Mouse (Mus musculus) neutrophil, adult 83 days (primary cell): ENCODE data around the gene Il24. TPM values are rescaled to one million over a fixed set of nuclear protein-coding genes. Genes with fewer than 3 reads are reported as not detected.

ENCODE experiments used
- total RNA-seq, 2 experiments: library from RNA; stranded (reverse); gene quantifications; one replicate each; pipeline ENCODE4 v1.2.4; 2023

Il24 gene
- not detected for total RNA-seq

GRCm38 (mm10) chr1:130887354-130887753, at the start of gene Il24:
Gene Il24 (minus strand): TSS chr1:130887454.

GRCm38 (mm10) chr1:130911401-130912010, 24.3 kb upstream of the Il24 start, which contains the start of gene Il20:
Gene Il20 (minus strand): TSS chr1:130911451.

GRCm38 (mm10) chr1:130865541-130866221, 21.6 kb downstream of the Il24 start, which contains the start of gene Fcmr:
Gene Fcmr (plus strand): TSS chr1:130865669.

Other genes starting within 250 kb of the Il24 start
- gene C4bp, start 225.8 kb downstream of the Il24 start, total RNA-seq: not detected
- gene Gm29427, start 171.7 kb downstream of the Il24 start, total RNA-seq: not detected
- 1 to 10 TPM; 9.0 to 9.1 TPM for gene Yod1, start 170.1 kb downstream of the Il24 start, total RNA-seq
- gene Pfkfb2, start 158.2 kb downstream of the Il24 start, total RNA-seq: 10 to 100 TPM; 18.6 to 20.9 TPM
- under 1 TPM; 0.40 to 0.90 TPM for gene AA986860, start 155.5 kb downstream of the Il24 start, total RNA-seq
- not detected for gene Fcamr, start 86.6 kb downstream of the Il24 start, total RNA-seq
- gene Pigr, start 60.8 kb downstream of the Il24 start, total RNA-seq: not detected
- gene Fcmr, start 21.8 kb downstream of the Il24 start, total RNA-seq: 1 to 10 TPM; 1.1 to 1.7 TPM
- not detected for gene Il20, start 24.0 kb upstream of the Il24 start, total RNA-seq
- gene Il19, start 52.7 kb upstream of the Il24 start, total RNA-seq: not detected
- gene Il10, start 132.4 kb upstream of the Il24 start, total RNA-seq: not detected
- gene Mapkapk2, start 210.4 kb upstream of the Il24 start, total RNA-seq: 100 to 1,000 TPM; 194 to 213 TPM